8 mouse cellular contexts compared by ENCODE assay signal in genomic region chr17:28143751-28144150, GRCm38 (mm10). TPM values are rescaled to one million over a fixed set of nuclear protein-coding genes. Genes with fewer than 3 reads are reported as not detected.
A peak's percentile ranks its signal among the peaks of the same experiment; 100 is the strongest.
DNase-seq lines count a peak whose midpoint lies in the region; ATAC-seq and TF ChIP-seq lines count a peak whose summit lies in the region.
"Had no signal": no experiment of that assay in that cellular context is flagged by ENCODE, and none has a peak within 500 bp of the region (broad histone marks: within the 10 kb centered on the region; RNA-seq: fewer than 3 reads in every experiment).

No protein-coding gene starts in this region.

- peak overlapping the region; percentile 14; the same call in 1 of the 2 replicates for H3K4me2 ChIP-seq in lung, postnatal 0 days (replicated peaks; ENCODE audit: low read depth, low read length)
- peak overlapping the region; percentile 95 for H3K4me2 ChIP-seq in embryonic facial prominence, embryonic 15.5 days (replicated peaks)
- H3K4me2 ChIP-seq in limb, embryonic 11.5 days (ENCODE audit: low read depth, severe bottlenecking): peak overlapping the region; percentile 94
- peak overlapping the region; percentile 100 for H3K4me2 ChIP-seq in stomach, embryonic 16.5 days (ENCODE audit: low read depth, low read length)

- H3K27me3 ChIP-seq in lung, postnatal 0 days (replicated peaks; ENCODE audit: insufficient read depth, low read length): peaks cover 31% of the 10 kb centered on the region
- H3K27me3 ChIP-seq in embryonic facial prominence, embryonic 15.5 days: peaks cover 9% of the 10 kb centered on the region; the same call in 1 of the 2 replicates
- 0 out of 2 replicates have a peak, but pooled peaks cover 3% of the 10 kb centered on the region for H3K27me3 ChIP-seq in limb, embryonic 11.5 days (ENCODE audit: control insufficient read depth, insufficient read depth, low read length)
- H3K27me3 ChIP-seq in stomach, embryonic 16.5 days (ENCODE audit: control insufficient read depth, insufficient read depth, low read length): peaks cover 26% of the 10 kb centered on the region

- 6% methylated on average over 9 of the region's 9 CpGs for WGBS in lung, postnatal 0 days
- 7% methylated on average over 9 of the region's 9 CpGs for WGBS in embryonic facial prominence, embryonic 15.5 days
- 0% methylated on average over 9 of the region's 9 CpGs for WGBS in limb, embryonic 11.5 days
- 10% methylated on average over 9 of the region's 9 CpGs for WGBS in stomach, embryonic 16.5 days

- no peak overlapping the region for H3K4me3 ChIP-seq in lung, postnatal 0 days (ENCODE audit: low read depth, low read length)
- H3K4me3 ChIP-seq in embryonic facial prominence, embryonic 15.5 days (replicated peaks): peak overlapping the region; percentile 61
- H3K4me3 ChIP-seq in limb, embryonic 11.5 days (ENCODE audit: low read depth, low read length): peak overlapping the region; percentile 73
- H3K4me3 ChIP-seq in stomach, embryonic 16.5 days (replicated peaks; ENCODE audit: low read length): no peak overlapping the region
- H3K4me3 ChIP-seq: erythroblast, embryonic 14.5 days had no signal

- no peaks in the 10 kb centered on the region for H3K36me3 ChIP-seq in lung, postnatal 0 days (ENCODE audit: insufficient read depth, low read length)
- no peaks in the 10 kb centered on the region for H3K36me3 ChIP-seq in embryonic facial prominence, embryonic 15.5 days
- no peaks in the 10 kb centered on the region for H3K36me3 ChIP-seq in limb, embryonic 11.5 days (ENCODE audit: control insufficient read depth, insufficient read depth, low read length)
- no peaks in the 10 kb centered on the region for H3K36me3 ChIP-seq in stomach, embryonic 16.5 days (ENCODE audit: control insufficient read depth, insufficient read depth, low read length)

- no peak overlapping the region for H3K9ac ChIP-seq in lung, postnatal 0 days (replicated peaks; ENCODE audit: low read depth)
- no peak overlapping the region for H3K9ac ChIP-seq in embryonic facial prominence, embryonic 15.5 days
- H3K9ac ChIP-seq in limb, embryonic 11.5 days (ENCODE audit: low read length): 0 out of 2 replicates have a peak overlapping the region, but pooled peaks have one; percentile 28
- no peak overlapping the region; the same call in 1 of the 2 replicates for H3K9ac ChIP-seq in stomach, embryonic 16.5 days (ENCODE audit: low read length)

- no peak for DNase-seq in lung, postnatal 0 days (ENCODE audit: low spot score)
- no peak for DNase-seq in lung, postnatal 14 days
- peak; percentile 63 for DNase-seq in limb, embryonic 11.5 days (ENCODE audit: low spot score)
- no peak for DNase-seq in cerebellum, adult 9-10 months
- no peak for DNase-seq in frontal cortex, postnatal 10 days (ENCODE audit: low spot score in 2 of 2)

- no peak overlapping the region for H3K27ac ChIP-seq in lung, postnatal 0 days (ENCODE audit: low read length)
- H3K27ac ChIP-seq in embryonic facial prominence, embryonic 15.5 days (replicated peaks): no peak overlapping the region
- no peak overlapping the region for H3K27ac ChIP-seq in limb, embryonic 11.5 days (replicated peaks; ENCODE audit: low read depth, low read length)
- H3K27ac ChIP-seq in stomach, embryonic 16.5 days (ENCODE audit: low read length): no peak overlapping the region

- no peak for TF ChIP-seq EP300 in lung, postnatal 0 days (IDR thresholded peaks at IDR 0.05)

- no peak for ATAC-seq in lung, postnatal 0 days
- ATAC-seq in embryonic facial prominence, embryonic 15.5 days (ENCODE audit: insufficient number of reproducible peaks, low FRiP score, low TSS enrichment, low read depth): no peak
- ATAC-seq in limb, embryonic 11.5 days (ENCODE audit: insufficient number of reproducible peaks, low FRiP score, low TSS enrichment, low read depth): no peak
- ATAC-seq in stomach, embryonic 16.5 days (ENCODE audit: insufficient read depth, low FRiP score): no peak

- H3K4me1 ChIP-seq in lung, postnatal 0 days (ENCODE audit: insufficient read depth, low read depth, low read length): peaks cover 11% of the 10 kb centered on the region; the same call in 1 of the 2 replicates
- H3K4me1 ChIP-seq in embryonic facial prominence, embryonic 15.5 days: peaks cover 77% of the 10 kb centered on the region
- H3K4me1 ChIP-seq in limb, embryonic 11.5 days (ENCODE audit: control insufficient read depth, insufficient read depth, low read length): peaks cover 61% of the 10 kb centered on the region
- H3K4me1 ChIP-seq in stomach, embryonic 16.5 days (ENCODE audit: control insufficient read depth, insufficient read depth, low read length): peaks cover 27% of the 10 kb centered on the region

- H3K9me3 ChIP-seq in lung, postnatal 0 days (ENCODE audit: low read length): no peaks in the 10 kb centered on the region
- H3K9me3 ChIP-seq in embryonic facial prominence, embryonic 15.5 days (replicated peaks): no peaks in the 10 kb centered on the region
- H3K9me3 ChIP-seq in limb, embryonic 11.5 days (ENCODE audit: control insufficient read depth, low read length): no peaks in the 10 kb centered on the region
- H3K9me3 ChIP-seq in stomach, embryonic 16.5 days (replicated peaks; ENCODE audit: control insufficient read depth, low read length): no peaks in the 10 kb centered on the region

- no peak for TF ChIP-seq CTCF in lung, postnatal 0 days (IDR thresholded peaks at IDR 0.05)

RNA-seq across cellular contexts. Expression of gene Scube3, which starts 1.8 kb away (rescaled TPM):
- 0.27 and 0.30 TPM in 2 replicates for polyA plus RNA-seq in lung, postnatal 0 days (2015; fragmentation: Nextera tagmentation; extraction: Ambion mirVana)
- polyA plus RNA-seq in embryonic facial prominence, embryonic 15.5 days (2015; fragmentation: Nextera tagmentation; extraction: Ambion mirVana): 6.6 and 6.9 TPM in 2 replicates
- polyA plus RNA-seq in limb, embryonic 11.5 days (2014; fragmentation: Nextera tagmentation; extraction: Ambion mirVana): 11.8 and 13.3 TPM in 2 replicates
- 1.3 and 2.5 TPM in 2 replicates for polyA plus RNA-seq in stomach, embryonic 16.5 days (2015; fragmentation: Nextera tagmentation; extraction: Ambion mirVana)
- polyA plus RNA-seq: erythroblast, embryonic 14.5 days had no signal

RNA-seq across cellular contexts. Expression of gene Zfp523, which starts 33.2 kb away (rescaled TPM):
- 18.7 and 20.2 TPM in 2 replicates for polyA plus RNA-seq in lung, postnatal 0 days (2015; fragmentation: Nextera tagmentation; extraction: Ambion mirVana)
- polyA plus RNA-seq in embryonic facial prominence, embryonic 15.5 days (2015; fragmentation: Nextera tagmentation; extraction: Ambion mirVana): 43.0 and 44.7 TPM in 2 replicates
- polyA plus RNA-seq in limb, embryonic 11.5 days (2014; fragmentation: Nextera tagmentation; extraction: Ambion mirVana): 34.0 and 35.4 TPM in 2 replicates
- polyA plus RNA-seq in stomach, embryonic 16.5 days (2015; fragmentation: Nextera tagmentation; extraction: Ambion mirVana): 26.0 and 27.5 TPM in 2 replicates

Comparison
In these comparisons a context has a peak if more than half of its experiments do, and no peak if none do; other contexts are left out.
1. H3K4me2 ChIP-seq: peak in every context shown above with its lines; median percentile 100 in stomach, embryonic 16.5 days; 95 in embryonic facial prominence, embryonic 15.5 days; 94 in limb, embryonic 11.5 days; 14 in lung, postnatal 0 days.
2. H3K4me3 ChIP-seq: peak in embryonic facial prominence, embryonic 15.5 days (single experiment) and limb, embryonic 11.5 days (single experiment); none in lung, postnatal 0 days (single experiment) and stomach, embryonic 16.5 days (single experiment).